Mouse (Mus musculus) frontal cortex, adult (tissue): ENCODE results near the gene Tro.

ENCODE experiments used
- ATAC-seq: cut with Nextera tagmentation; 2 replicates; pipeline ENCODE4 v1.9.2; 2017; ENCODE audit warnings: mild to moderate bottlenecking, moderate library complexity, mixed read lengths; ENCODE audit not compliant: low TSS enrichment

Gene Tro

GRCm38 (mm10) chrX:150656908-150657796 lies at the start of gene Tro:
Tro (minus strand) TSS chrX:150657583.
- peak; percentile 69 for ATAC-seq

- no peak for ATAC-seq
Measured at GRCm38 (mm10) chrX:150677505-150677904, 20.1 kb upstream of the Tro start.

- ATAC-seq, result no peak
Measured at GRCm38 (mm10) chrX:150662809-150663208, 5.4 kb upstream of the Tro start.

- ATAC-seq, result no peak
Measured at GRCm38 (mm10) chrX:150657797-150658118, 375 bp upstream of the Tro start.

GRCm38 (mm10) chrX:150656122-150656907 lies 1.1 kb downstream of the Tro start:
- ATAC-seq, result peak; percentile 38

GRCm38 (mm10) chrX:150636421-150636820 lies 21.0 kb downstream of the Tro start:
- ATAC-seq, result no peak

GRCm38 (mm10) chrX:150598882-150599281 lies 58.5 kb downstream of the Tro start:
- ATAC-seq, result no peak
